Mouse (Mus musculus) mesoderm, embryonic 11.5 days (tissue): Measurements from ENCODE around the gene Zg16.

ENCODE experiments used
- DNase-seq: peaks from one replicate; pipeline ENCODE4 v3.0.0-alpha.2; 2012; ENCODE audit warnings: low read depth, low spot score

The Zg16 gene

GRCm38 (mm10) chr7:127008239-127009019, 78.7 kb downstream of the Zg16 start:
- DNase-seq, result no peak

- no peak for DNase-seq
Measured at GRCm38 (mm10) chr7:127007313-127008024, 79.7 kb downstream of the Zg16 start.

GRCm38 (mm10) chr7:127004122-127004875, 82.8 kb downstream of the Zg16 start:
- no peak for DNase-seq

- DNase-seq, result no peak
Measured at GRCm38 (mm10) chr7:127003620-127004019, 83.5 kb downstream of the Zg16 start.
